Mouse (Mus musculus) brain, embryonic 14.5 days (tissue): ENCODE measurements at regions not wholly inside any gene's neighbourhood (a gene's known extent, or its start where the extent isn't known, plus 50 kb on each side); places are given as distances from the start of the nearest gene placed in this dataset.

ENCODE experiments used
- CTCF ChIP-seq: fragments of 200-500 bp; IDR thresholded peaks from 2 replicates; pipeline ENCODE4 v1.5.1; 2012; ENCODE audit warnings: inconsistent platforms, mild to moderate bottlenecking, moderate library complexity, borderline replicate concordance; ENCODE audit not compliant: insufficient read depth, insufficient read length; ENCODE audit errors: extremely low read depth
- POLR2A ChIP-seq: fragments of 200-500 bp; IDR thresholded peaks from 2 replicates; pipeline ENCODE4 v1.6.1; 2012; ENCODE audit warnings: mild to moderate bottlenecking, inconsistent platforms, borderline replicate concordance; ENCODE audit not compliant: poor library complexity, insufficient read depth, insufficient read length, severe bottlenecking; ENCODE audit errors: extremely low read depth

- TF ChIP-seq POLR2A (no peak), CTCF (no peak; the same call in 1 of the 2 replicates)
These were observed 278.9 kb downstream of the Vrk1 start for GRCm38 (mm10) chr12:106288791-106289515.
